Mouse (Mus musculus) testis, postnatal 14 days (tissue): ENCODE data around the gene St6galnac5.
"Not testable (repeated sequence)": the region's sequence is repeated elsewhere in the genome, so short reads cannot be mapped to it uniquely, and the experiment has no call there.

Source experiments
- DNase-seq: peaks from one replicate; pipeline ENCODE4 v3.0.0; 2021; ENCODE audit warnings: low spot score

Gene St6galnac5

GRCm38 (mm10) chr3:152788301-152788953 is 193.6 kb downstream of the St6galnac5 start:
- not testable (repeated sequence) for DNase-seq

- DNase-seq: not testable (repeated sequence)
Measured at GRCm38 (mm10) chr3:152784353-152784752, 197.7 kb downstream of the St6galnac5 start.

GRCm38 (mm10) chr3:152783792-152784191 is 198.3 kb downstream of the St6galnac5 start:
- DNase-seq: no peak

- DNase-seq: no peak
Measured at GRCm38 (mm10) chr3:152779819-152780218, 202.2 kb downstream of the St6galnac5 start.

- DNase-seq: no peak
Measured at GRCm38 (mm10) chr3:152776872-152777540, 205.0 kb downstream of the St6galnac5 start.

- no peak for DNase-seq
Measured at GRCm38 (mm10) chr3:152776363-152776762, 205.7 kb downstream of the St6galnac5 start.

- no peak for DNase-seq
Measured at GRCm38 (mm10) chr3:152770056-152770455, 212.0 kb downstream of the St6galnac5 start.

- no peak for DNase-seq
Measured at GRCm38 (mm10) chr3:152767485-152767884, 214.6 kb downstream of the St6galnac5 start.
